Mouse (Mus musculus): ENCODE data around the gene Gmeb1.
A peak's percentile ranks its signal among the peaks of the same experiment; 100 is the strongest.

GRCm38 (mm10) chr4:132183162-132183561 lies 78.2 kb downstream of the Gmeb1 start:
- TF ChIP-seq ZNF384 (IDR thresholded peaks at IDR 0.05; ENCODE audit: low read depth, low read length) (peak; percentile 64), CTCF (conservative IDR thresholded peaks at IDR 0.05 in 1 of 2, IDR thresholded peaks at IDR 0.05 in 1 of 2; ENCODE audit: low read depth in 2 of 2, low read length in 2 of 2) (no peak), POLR2A (IDR thresholded peaks at IDR 0.05; ENCODE audit: low read depth, low read length) (no peak), USF1 (IDR thresholded peaks at IDR 0.05; ENCODE audit: low read depth, low read length) (no peak), MAFK (IDR thresholded peaks at IDR 0.05; ENCODE audit: insufficient replicate concordance, low read length) (no peak), POLR2AphosphoS2 (IDR thresholded peaks at IDR 0.05; ENCODE audit: low read depth, low read length) (no peak), EP300 (IDR thresholded peaks at IDR 0.05; ENCODE audit: low read length) (no peak), SIN3A (IDR thresholded peaks at IDR 0.05; ENCODE audit: low read length) (no peak), ETS1 (conservative IDR thresholded peaks at IDR 0.05; ENCODE audit: low read depth, low read length) (no peak), NELFE (IDR thresholded peaks at IDR 0.05; ENCODE audit: low read depth, low read length) (no peak), ZMIZ1 (IDR thresholded peaks at IDR 0.05; ENCODE audit: low read depth, low read length) (no peak), TCF12 (IDR thresholded peaks at IDR 0.05; ENCODE audit: low read depth, low read length) (no peak)

Data from CH12.LX (cell line).